Mouse (Mus musculus): Measurements from ENCODE around the gene Hsf2.
A peak's percentile ranks its signal among the peaks of the same experiment; 100 is the strongest.

Hsf2 gene

DNA sequence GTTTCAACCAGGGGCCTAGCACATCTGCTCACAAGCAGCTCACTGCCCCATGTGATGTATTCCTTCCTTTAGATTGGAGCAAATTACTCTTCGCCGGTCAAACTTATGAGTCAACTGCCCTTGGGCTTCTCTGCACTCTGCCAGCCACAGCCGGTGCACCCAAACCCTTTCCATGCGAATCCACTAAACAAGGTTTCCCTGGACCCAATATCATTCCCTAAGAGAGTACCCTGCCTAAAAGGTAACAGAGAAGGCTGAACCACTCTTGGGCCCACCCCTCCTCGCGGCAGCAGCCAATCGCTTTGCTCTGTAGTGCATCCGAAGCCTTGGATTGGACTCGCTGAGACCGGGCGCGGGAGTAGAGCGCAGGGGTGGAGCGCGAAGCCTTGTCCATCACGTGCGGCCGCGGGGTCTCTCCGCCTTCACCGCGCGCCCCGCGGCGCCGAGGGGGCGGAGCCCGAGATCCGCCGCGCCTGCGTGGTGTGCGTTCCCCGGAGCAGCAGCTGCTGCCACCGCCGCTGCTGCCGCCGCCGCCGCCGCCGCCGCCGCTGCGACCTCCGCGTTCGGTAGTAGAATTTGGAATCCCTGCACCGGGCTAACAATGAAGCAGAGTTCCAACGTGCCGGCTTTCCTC lies at the start of gene Hsf2:
TSS of gene Hsf2 (plus strand) at position 478 of the 634 bp plus-strand sequence.
- DNase-seq (ENCODE audit: low spot score) = peak; percentile 97

DNA sequence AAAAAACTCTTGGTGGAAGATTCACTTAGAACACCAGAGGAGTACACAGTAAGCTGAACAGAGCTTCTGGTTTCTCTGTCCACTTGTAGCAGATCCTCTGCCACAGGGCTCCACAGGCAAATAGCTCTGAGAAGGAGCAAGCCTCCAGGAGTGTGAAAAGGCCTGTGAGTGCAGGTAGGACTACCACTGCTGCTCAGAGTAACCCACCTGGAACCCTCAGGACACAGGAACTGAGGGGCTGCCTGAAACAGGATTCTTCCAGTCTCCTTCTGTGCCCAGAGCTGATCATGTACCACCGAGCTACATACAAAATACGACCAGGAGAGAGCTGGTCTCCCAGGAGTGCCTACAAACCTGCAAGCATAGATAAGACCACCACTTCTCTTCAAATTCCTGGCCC lies 48.3 kb upstream of the Hsf2 start:
- no peak for DNase-seq (ENCODE audit: low spot score)

DNA sequence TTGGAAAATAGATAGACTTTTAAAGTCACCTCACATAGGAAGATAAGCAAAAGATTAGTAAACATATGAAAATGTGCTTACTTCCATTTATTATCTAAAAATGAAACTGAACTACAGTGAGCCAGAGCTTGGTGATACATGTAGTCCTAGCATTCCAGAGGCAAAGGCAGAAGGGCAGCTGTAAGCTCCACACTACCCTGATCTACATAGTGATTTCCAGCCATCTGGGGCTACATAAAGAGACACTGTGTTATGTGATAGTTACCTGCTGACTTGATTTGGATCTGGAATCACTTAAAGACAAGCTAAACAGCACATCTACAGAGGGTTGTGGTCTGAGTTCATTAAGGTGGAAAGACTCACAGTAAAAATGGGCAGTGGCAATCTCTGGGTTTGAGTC lies 45.1 kb upstream of the Hsf2 start:
- no peak for DNase-seq (ENCODE audit: low spot score)

DNA sequence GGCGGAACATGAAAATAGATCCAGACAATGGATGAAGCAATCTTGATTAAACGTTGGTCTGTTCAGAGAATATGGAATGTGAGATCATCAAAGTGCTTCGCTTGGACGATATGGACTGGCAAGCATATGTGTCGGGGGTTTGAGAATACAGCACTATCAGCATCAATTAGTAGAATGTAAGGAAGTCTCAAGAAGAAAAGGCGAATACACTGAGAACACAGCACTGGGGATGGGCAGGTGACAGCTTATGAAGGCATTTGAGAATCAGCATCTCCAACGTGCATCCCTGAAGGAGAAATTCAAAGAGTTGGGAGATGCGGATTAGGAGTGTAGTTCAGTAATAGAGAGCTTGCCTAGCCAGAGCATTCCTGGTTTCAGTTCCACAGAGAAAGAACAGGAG lies 41.8 kb upstream of the Hsf2 start:
- DNase-seq (ENCODE audit: low spot score) = no peak

DNA sequence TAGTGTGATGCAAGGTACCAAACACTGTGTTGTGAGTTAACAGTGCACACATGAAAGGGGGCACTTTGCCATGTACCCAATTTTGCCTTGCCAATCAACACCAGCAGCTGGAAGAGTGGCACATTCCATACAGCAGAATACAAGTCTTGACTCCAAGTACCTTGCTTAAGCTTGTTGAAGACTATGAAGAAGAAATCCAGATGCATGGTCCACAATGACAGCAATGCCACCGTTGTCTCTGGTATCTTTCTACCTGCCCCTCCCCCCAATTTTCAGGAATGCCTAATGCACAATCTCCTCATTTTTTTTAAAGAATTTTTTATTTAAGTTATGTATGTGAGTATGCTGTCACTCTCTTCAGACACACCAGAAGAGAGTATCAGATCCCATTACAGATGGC lies 40.5 kb upstream of the Hsf2 start:
- no peak for DNase-seq (ENCODE audit: low spot score)

DNA sequence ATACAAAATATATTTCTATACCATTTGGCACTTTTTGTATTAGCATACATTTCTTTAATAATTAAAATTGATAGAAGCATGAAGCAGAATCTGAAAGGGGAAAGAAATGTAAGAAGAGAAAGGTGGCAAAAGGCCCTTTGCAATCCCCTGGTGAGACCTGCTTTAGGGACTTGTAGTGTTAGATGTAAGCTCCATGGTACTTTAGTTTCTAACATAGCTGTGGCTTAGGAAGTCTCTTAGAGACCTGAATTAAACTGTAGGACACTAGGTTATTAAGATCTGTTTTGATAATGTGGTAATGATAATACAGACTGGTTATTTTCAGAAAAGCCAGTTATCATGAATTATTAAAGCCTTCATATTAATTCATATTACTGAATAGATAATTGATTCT lies 38.5 kb upstream of the Hsf2 start:
- DNase-seq (ENCODE audit: low spot score) = no peak

DNA sequence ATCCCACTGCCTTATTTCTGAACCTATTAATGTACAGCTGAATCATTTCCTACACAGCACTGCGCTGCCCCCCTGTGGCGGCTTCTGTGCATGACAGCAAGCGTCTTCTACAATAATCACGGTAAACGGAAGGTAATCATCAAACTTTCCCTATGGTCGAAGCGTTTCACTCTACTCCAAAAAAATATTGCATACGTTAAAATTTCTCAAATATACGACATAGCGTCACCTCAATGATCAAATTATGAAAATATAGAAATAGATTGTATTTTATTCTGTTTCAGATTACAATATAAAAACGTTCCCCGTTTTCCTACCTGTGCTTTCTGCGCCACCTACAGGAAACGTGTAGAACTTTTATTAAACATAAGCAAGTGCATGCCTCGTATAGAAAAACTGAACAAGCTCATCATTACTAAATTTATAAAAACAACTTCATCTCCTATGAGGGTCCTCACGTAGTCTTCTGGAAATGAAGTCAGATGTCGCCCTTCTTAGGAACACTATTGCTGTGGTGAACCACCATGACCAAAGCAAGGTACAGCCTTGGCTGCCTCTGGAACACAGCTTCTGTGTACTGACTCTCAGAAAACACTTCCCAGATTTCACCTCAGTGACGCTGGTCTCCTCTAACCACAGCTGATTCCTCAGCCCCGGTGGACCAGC lies 38.0 kb upstream of the Hsf2 start:
- peak; percentile 60 for DNase-seq (ENCODE audit: low spot score)

DNA sequence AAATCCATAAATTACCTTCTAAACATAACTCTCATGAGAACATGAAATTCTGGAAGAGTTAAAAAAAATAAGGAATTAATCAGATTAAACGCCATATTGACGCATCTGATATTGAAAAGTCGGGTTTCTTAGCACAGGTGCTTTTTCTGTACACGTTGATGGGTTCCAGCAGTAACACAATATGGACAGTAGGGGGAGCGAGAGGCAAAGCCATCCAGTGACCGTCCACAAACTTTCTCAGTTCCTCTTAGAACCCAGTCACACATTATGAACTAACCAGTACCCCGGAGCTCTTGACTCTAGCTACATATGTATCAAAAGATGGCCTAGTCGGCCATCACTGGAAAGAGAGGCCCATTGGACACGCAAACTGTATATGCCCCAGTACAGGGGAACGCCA lies 22.9 kb upstream of the Hsf2 start:
- peak; percentile 53 for DNase-seq (ENCODE audit: low spot score)

DNA sequence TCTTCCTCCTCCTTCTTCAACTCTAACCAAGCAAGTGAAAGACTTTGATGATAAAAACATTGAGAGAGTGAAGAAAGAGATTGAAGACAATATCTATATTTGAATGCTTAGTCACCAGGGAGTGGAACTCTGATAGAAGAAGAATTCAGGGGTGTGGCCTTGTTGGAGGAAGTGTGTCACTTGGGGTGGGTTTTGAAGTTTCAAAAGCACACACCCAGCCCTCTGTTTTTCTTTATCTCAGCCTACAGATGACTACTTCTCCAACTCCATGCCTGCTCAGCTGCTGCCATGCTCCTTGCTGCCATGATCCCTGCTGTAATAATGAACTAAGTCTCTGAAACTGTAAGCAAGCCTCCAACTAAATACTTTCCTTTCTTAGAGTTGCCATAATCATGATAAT lies 20.4 kb upstream of the Hsf2 start:
- DNase-seq (ENCODE audit: low spot score) = no peak

DNA sequence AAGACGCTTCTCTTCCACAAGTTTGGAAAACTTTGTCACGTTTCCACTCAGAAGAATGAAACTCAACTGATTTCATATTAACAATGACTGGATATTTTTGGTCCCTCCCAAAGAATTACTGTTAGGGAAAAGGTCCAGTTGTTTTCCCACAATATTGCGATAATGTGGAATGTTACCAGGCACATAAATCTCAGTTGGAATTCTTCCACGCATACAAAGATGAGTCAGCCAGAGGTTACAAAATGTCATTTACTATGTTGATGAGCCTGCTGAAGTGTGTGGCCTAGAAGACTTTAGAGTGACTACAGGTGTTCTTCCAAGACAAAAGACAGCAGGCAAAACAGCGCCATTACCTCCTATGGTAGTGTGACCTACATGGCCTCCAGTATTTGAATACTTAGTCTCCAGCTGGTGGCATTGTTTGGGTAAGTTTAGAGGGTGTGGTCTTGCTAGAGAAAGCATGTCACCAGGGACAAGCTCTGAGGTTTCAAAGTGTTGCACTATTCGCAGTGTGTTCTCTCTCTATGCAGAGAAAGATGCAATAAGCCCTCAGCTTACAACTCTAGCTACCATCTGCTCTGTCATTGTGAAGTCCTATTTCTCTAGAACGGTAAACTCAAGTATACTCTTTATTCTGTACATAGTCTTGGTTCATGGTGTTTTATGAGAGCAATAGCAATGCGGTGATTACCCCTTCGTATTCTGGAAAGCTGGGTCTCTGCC lies 8.9 kb upstream of the Hsf2 start:
- DNase-seq (ENCODE audit: low spot score) = no peak

DNA sequence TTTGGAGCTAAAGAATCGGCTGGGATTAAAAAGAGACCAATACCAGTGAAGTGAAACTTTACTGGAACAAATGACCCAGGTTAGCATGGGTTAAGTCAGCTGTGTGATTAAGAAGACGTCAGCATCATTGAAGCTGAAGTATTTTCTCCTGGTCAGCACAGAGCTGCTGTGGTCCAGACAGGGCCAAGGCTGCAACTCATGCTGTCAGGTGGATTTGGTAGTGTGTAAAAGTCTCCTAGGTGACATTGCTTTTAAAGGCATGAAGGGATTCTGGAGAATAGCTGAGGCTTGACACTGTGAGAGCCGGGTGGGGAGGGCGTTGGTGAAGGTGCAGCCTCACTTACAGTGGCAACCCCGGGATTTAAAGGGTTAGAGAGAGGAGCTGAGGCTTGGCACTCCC lies 4.5 kb upstream of the Hsf2 start:
- DNase-seq (ENCODE audit: low spot score) = no peak

DNA sequence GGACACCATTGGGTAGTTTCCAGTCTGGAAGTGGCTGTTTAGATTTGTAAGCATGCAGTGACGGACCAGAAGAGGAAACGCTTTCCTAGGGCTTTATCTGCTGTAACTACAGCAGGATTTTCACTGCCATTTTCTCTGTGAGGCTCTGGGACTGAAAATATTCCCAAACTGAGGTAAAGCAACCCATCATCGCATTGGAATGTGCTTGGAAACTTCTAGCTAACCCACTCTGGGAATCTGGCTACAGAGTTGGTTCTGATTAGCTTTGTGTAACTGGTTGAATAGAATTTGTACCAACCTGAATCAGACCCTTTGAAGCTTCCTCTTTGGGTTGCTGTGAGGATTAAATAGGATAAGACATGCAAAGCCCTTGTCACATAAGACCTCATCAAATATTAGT lies 1.4 kb upstream of the Hsf2 start:
- no peak for DNase-seq (ENCODE audit: low spot score)

DNA sequence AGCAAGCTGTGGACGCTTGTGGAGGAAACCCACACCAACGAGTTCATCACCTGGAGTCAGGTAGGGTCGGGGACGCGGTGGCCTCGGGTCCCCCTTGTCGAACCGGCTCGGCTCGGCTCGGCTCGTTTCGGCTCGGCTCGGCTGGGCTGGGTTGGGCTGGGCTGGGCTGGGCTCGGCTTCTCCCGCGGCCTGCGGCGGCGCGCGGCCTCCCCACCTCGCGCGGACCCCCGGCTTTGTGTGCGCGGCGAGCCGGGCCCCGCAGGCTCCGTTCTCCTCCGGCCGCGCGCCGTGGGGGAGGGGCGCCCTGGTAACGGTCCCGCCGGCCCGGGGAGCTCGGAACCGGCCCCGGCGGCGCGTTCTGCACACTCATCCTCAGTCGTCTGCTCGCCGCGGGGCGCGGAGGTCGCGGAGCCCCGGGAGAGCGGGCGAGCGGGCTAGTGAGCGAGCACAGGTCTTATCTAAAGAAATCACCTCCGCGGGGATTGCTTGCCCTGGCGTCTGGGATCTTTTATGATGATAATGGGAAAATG lies 422 bp downstream of the Hsf2 start:
- peak; percentile 61 for DNase-seq (ENCODE audit: low spot score)

DNA sequence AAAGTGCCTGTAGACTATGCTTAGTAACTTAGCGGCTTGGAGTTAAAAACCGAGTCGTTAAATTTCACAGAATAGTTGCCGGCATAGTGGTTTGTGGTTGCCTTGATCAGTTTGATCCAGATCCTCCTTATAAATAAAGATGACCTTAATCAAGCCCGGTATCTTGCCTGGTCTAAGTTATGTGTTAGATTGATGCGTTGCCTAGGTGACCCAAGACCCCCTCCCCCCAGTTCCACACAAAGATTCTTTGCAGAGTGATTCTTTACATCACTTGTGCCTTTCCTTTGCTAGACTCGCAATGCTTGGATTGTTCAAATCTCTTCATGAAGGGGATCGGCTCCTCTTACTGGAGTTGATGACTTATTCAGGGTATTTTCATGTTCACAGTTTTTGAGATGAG lies 1.0 kb downstream of the Hsf2 start:
- no peak for DNase-seq (ENCODE audit: low spot score)

DNA sequence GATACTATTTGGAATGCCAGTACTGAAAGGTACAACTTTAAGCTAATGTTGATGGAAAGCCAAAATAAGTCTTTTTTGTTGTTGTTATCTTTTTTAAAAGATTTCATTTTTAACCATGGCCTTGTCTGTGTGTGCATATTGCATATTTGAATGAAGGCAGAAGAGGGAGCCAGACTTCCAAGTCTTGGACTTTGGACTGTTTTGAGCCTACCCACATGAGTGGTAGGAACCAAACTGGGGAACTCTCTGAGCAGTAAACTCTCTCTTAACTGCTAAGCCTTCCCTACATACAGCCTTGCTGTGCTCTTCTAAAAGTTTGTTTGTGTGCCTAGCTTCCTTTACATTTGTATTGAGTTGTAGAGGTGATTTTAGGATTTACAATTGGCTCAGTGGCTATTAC lies 2.4 kb downstream of the Hsf2 start:
- DNase-seq (ENCODE audit: low spot score) = no peak

DNA sequence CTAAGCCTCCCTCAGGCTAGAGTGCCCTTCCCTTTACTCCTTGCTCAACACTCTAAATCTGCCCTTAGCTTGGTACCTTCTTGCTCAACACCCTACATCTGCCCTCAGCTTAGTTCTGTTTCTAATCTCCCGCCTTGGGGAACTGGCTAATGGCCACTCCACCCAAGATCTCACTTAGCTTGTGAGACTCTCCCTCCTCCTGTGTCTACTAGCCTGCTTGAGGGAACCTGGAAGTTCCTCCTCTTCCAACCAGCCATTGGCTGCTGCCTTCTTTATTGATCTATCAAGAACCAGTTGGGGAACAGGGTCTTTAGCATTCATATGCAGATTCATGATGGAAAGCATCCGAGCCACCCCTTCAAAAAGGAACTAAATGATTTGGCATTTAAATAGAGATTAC lies 5.9 kb downstream of the Hsf2 start:
- peak; percentile 37 for DNase-seq (ENCODE audit: low spot score)

DNA sequence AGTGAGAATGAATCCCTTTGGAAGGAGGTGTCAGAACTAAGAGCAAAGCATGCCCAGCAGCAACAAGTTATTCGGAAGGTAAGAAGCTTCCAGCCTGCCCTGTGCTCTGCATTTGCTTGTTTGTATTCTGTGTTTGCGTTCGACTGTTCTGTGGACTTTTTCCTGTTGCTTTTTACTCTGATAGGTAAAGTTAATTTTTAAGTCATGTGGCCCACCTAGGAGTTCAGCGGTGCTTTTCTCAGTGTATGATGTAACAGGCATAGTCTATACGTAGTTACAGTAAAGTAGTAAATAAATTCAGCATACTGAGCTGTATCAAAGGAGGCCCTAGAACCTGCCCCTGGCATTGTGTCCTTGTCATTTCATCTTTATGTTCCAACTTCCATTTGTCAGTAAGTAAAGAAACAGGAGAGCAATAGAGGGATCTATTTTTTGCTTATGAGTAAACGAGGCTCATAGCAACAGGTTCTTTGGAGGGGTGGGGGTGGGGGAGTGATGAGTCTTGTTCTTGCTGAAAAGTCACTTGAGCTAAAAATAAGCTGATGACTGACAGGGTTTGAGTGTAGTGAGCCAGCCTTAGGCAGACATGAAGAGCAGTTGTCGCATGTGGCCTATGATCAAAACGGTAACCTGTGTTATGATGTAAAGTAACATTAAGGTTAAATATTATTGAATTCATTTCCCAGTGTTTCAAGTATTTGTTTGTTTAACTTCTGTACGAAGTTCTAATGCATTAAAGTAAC lies 13.4 kb downstream of the Hsf2 start:
- DNase-seq (ENCODE audit: low spot score) = no peak

DNA sequence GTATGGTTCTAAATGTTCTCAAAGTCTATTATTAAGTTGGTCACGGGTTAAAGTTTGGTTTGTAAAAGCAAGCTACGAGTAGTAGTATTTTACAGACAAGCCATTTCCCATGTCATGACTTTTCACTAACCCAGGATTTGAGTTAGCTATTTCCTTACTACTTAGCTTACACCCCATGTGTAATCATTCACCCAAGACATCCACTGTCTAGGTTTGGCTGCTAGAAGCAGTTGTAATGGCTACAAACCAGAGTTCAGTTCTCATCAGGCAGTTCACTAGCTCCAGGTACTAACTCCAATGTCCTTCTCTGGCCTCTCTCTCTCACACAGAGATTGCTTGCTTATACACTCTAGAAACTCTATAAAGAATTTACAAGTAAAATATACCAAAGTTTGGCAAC lies 28.4 kb downstream of the Hsf2 start:
- no peak for DNase-seq (ENCODE audit: low spot score)

DNA sequence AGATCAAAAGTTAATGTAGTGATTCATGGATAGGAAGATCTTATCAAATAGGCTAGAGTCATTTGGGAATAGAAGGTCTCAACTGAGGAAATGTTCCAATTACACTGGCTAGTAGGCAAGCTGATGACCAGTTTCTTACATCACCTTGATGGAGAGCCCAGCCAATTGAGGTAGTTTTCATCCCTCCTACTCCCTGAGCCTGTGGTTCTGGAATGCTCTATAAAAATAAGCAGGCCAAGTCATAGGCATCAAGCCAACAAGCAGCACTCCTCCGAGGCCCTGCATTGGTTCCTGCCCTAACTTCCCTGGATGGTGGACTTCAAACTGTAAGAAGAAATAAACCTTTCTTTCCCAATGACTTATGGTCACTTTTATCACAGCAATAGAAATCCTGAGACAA lies 29.1 kb downstream of the Hsf2 start:
- no peak for DNase-seq (ENCODE audit: low spot score)

DNA sequence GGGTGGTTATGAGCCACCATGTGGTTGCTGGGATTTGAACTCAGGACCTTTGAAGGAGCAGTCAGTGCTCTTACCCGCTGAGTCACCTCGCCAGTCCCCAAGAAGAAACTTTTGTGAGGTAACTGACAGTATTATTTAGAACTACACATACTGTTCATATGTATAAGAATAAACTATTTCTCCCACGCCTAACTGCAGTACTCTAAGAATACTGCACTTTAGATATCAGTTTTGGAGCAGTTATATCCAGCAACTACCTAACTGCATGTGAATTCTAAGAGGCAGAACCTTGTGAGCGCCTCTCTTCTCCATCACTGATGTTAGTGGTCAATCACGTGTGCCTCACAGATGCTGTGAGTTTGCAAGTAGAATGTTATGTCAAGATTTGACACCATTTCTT lies 40.3 kb downstream of the Hsf2 start:
- DNase-seq (ENCODE audit: low spot score) = no peak

DNA sequence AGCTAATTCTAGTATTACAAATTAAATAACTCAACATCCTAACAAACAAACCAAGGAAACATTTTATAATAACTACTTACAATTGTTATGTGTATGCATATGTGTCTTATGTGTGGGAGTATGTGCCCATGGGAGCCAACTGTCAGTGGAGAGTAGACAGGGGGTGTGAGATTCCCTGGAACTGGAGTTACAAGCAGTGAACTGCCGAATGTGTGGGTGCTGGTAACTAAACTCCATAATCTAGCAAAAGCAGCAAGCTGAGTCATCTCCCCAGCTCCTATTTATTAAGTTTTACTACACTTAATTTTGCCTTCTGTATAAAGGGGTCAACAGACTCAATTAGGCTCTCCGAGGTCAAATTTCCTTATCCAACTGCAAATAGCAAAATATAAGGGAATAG lies 44.9 kb downstream of the Hsf2 start:
- DNase-seq (ENCODE audit: low spot score) = no peak

DNA sequence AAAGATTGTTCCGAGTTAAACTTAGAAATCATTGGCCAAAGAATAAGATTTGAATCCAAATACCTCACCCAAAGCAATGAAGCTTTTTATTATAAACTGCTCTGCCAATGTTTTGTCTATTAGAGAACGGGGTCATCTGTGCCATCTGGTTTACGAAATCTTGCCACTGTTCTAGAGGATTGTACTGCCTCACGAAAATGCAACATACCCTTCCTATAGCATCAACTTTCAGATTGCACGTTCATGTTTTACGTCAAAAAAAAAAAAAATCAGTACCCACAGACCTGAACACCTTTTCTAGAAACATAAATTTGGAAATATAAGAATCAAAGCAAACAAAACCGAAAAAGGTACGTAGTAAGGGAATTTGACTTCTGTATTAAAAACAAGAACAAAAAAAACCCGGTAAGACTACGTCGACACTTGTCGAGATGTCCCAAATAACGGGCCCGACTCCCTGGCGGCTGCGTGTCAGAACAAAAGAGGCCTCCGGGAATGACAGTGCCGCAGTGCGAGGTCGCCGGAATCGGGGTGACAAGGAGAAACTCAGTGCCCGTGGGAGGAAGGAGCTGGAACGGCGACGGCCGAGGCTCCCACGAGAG lies 45.5 kb downstream of the Hsf2 start:
- DNase-seq (ENCODE audit: low spot score) = no peak

Data from lung, postnatal 25 days (tissue).